Mouse (Mus musculus) megakaryocyte, embryonic 14.5 days (primary cell): ENCODE results near the gene Ssh3. TPM values are rescaled to one million over a fixed set of nuclear protein-coding genes. Genes with fewer than 3 reads are reported as not detected.

ENCODE experiments used
- H3K27me3 ChIP-seq: replicated peaks from 2 replicates; pipeline ENCODE3; 2012; ENCODE audit warnings: inconsistent platforms
- H3K36me3 ChIP-seq: replicated peaks from 2 replicates; pipeline ENCODE3; 2012; ENCODE audit warnings: low read length, inconsistent platforms, mixed read lengths
- H3K4me1 ChIP-seq: 2 replicates; pipeline ENCODE4 v1.6.1; 2012; ENCODE audit warnings: inconsistent platforms
- H3K4me3 ChIP-seq: replicated peaks from 2 replicates; pipeline ENCODE3; 2012; ENCODE audit warnings: moderate library complexity, mild to moderate bottlenecking, inconsistent platforms
- H3K9me3 ChIP-seq: 2 replicates; pipeline ENCODE4 v1.6.1; 2012; ENCODE audit warnings: inconsistent platforms
- FLI1 ChIP-seq: IDR thresholded peaks from 2 replicates; pipeline ENCODE4 v1.6.1; 2012; ENCODE audit warnings: low read length, inconsistent platforms, mixed read lengths
- GATA1 ChIP-seq: IDR thresholded peaks from 3 replicates; pipeline ENCODE4 v1.6.1; 2012; ENCODE audit warnings: mixed read lengths, low read length, inconsistent platforms, borderline replicate concordance
- polyA plus RNA-seq: library from polyadenylated mRNA; stranded (reverse); fragments of >175 nt; gene quantifications from 2 replicates; pipeline ENCODE4 v1.2.3, GENCODE M21; 2012; ENCODE audit warnings: low replicate concordance; ENCODE audit not compliant: insufficient read depth

The Ssh3 gene
- polyA plus RNA-seq, 1 experiment = 28.6 TPM

- peaks cover 15% of the 10 kb centered on the region for H3K27me3 ChIP-seq
- peak within 1 kb of the TSS; percentile 95 for H3K4me3 ChIP-seq
- H3K36me3 ChIP-seq = peaks cover 10% of the 10 kb centered on the region
- H3K9me3 ChIP-seq = no peaks in the 10 kb centered on the region
- peaks cover 74% of the 10 kb centered on the region for H3K4me1 ChIP-seq
- no peak for TF ChIP-seq GATA1
- no peak for TF ChIP-seq FLI1
These were observed 37.5 kb downstream of the Ssh3 start, which contains the start of gene Pold4 for GRCm38 (mm10) chr19:4231253-4232185. TSS of gene Pold4 (plus strand) at chr19:4231899.

GRCm38 (mm10) chr19:4230415-4230814, 38.6 kb downstream of the Ssh3 start:
- Histone ChIP-seq H3K27me3 (peaks cover 20% of the 10 kb centered on the region), H3K4me3 (no peak overlapping the region), H3K9me3 (no peaks in the 10 kb centered on the region), H3K36me3 (peaks cover 10% of the 10 kb centered on the region), H3K4me1 (peaks cover 78% of the 10 kb centered on the region)
- TF ChIP-seq FLI1 (no peak), GATA1 (no peak)

- H3K4me1 ChIP-seq = peaks cover 81% of the 10 kb centered on the region
- H3K4me3 ChIP-seq = no peak overlapping the region
- H3K36me3 ChIP-seq = peaks cover 10% of the 10 kb centered on the region
- no peak for TF ChIP-seq FLI1
- peaks cover 23% of the 10 kb centered on the region for H3K27me3 ChIP-seq
- H3K9me3 ChIP-seq = no peaks in the 10 kb centered on the region
These were observed 39.4 kb downstream of the Ssh3 start for GRCm38 (mm10) chr19:4229451-4230076.

GRCm38 (mm10) chr19:4228891-4229290, 40.1 kb downstream of the Ssh3 start:
- H3K4me3 ChIP-seq = no peak overlapping the region
- TF ChIP-seq FLI1 = no peak
- TF ChIP-seq GATA1 = no peak

GRCm38 (mm10) chr19:4227894-4228678, 40.9 kb downstream of the Ssh3 start:
- peak overlapping the region; percentile 16 for H3K4me3 ChIP-seq
- no peak for TF ChIP-seq GATA1
- peaks cover 23% of the 10 kb centered on the region for H3K27me3 ChIP-seq
- H3K36me3 ChIP-seq = peaks cover 6% of the 10 kb centered on the region
- no peaks in the 10 kb centered on the region for H3K9me3 ChIP-seq
- H3K4me1 ChIP-seq = peaks cover 85% of the 10 kb centered on the region

More at GRCm38 (mm10) chr19:4228891-4229290, 40.1 kb downstream of the Ssh3 start:
- Histone ChIP-seq H3K27me3 (peaks cover 23% of the 10 kb centered on the region), H3K4me1 (peaks cover 81% of the 10 kb centered on the region), H3K36me3 (peaks cover 10% of the 10 kb centered on the region), H3K9me3 (no peaks in the 10 kb centered on the region)

- H3K36me3 ChIP-seq = no peaks in the 10 kb centered on the region
- TF ChIP-seq FLI1 (no peak), GATA1 (no peak)
- H3K4me3 ChIP-seq = no peak overlapping the region
- peaks cover 23% of the 10 kb centered on the region for H3K27me3 ChIP-seq
- H3K4me1 ChIP-seq = peaks cover 85% of the 10 kb centered on the region
- H3K9me3 ChIP-seq = no peaks in the 10 kb centered on the region
These were observed 41.5 kb downstream of the Ssh3 start for GRCm38 (mm10) chr19:4227446-4227845.

GRCm38 (mm10) chr19:4226779-4227178, 42.2 kb downstream of the Ssh3 start:
- peak overlapping the region; percentile 33 for H3K4me3 ChIP-seq
- H3K36me3 ChIP-seq = no peaks in the 10 kb centered on the region
- H3K9me3 ChIP-seq = no peaks in the 10 kb centered on the region
- TF ChIP-seq GATA1 (no peak), FLI1 (no peak)
- peaks cover 85% of the 10 kb centered on the region for H3K4me1 ChIP-seq
- peaks cover 29% of the 10 kb centered on the region for H3K27me3 ChIP-seq

GRCm38 (mm10) chr19:4222165-4222564, 46.8 kb downstream of the Ssh3 start:
- peaks cover 65% of the 10 kb centered on the region for H3K27me3 ChIP-seq
- H3K36me3 ChIP-seq = no peaks in the 10 kb centered on the region
- H3K4me3 ChIP-seq = peak overlapping the region; percentile 81
- no peak for TF ChIP-seq FLI1
- no peak for TF ChIP-seq GATA1
- no peaks in the 10 kb centered on the region for H3K9me3 ChIP-seq
- H3K4me1 ChIP-seq = peaks cover 68% of the 10 kb centered on the region

- peaks cover 68% of the 10 kb centered on the region for H3K27me3 ChIP-seq
- peaks cover 70% of the 10 kb centered on the region for H3K4me1 ChIP-seq
- H3K9me3 ChIP-seq = no peaks in the 10 kb centered on the region
- peak overlapping the region; percentile 69 for H3K4me3 ChIP-seq
- TF ChIP-seq GATA1 (no peak), FLI1 (no peak)
- no peaks in the 10 kb centered on the region for H3K36me3 ChIP-seq
These were observed 47.8 kb downstream of the Ssh3 start for GRCm38 (mm10) chr19:4220957-4221743.
